Mouse (Mus musculus) B cell, adult 2 months (primary cell): ENCODE data around the gene Catsper3.

Source experiments
- DNase-seq, 2 experiments: peaks; one replicate each; pipeline ENCODE4 v3.0.0; 2022

The Catsper3 gene

GRCm38 (mm10) chr13:55855793-55856192 is 71.4 kb downstream of the Catsper3 start:
- DNase-seq, result no peak

GRCm38 (mm10) chr13:55858463-55858862 is 74.1 kb downstream of the Catsper3 start:
- no peak for DNase-seq
